Mouse (Mus musculus) A20 (cell line): Measurements from ENCODE around the gene Isg20l2.
"Not testable (repeated sequence)": the region's sequence is repeated elsewhere in the genome, so short reads cannot be mapped to it uniquely, and the experiment has no call there.

Experiments used
- DNase-seq: peaks from one replicate; pipeline ENCODE4 v3.0.0-alpha.2; 2011; ENCODE audit warnings: low read depth, low spot score

The Isg20l2 gene

GRCm38 (mm10) chr3:87930078-87930795, at the start of gene Isg20l2, which contains the start of gene Rrnad1:
Isg20l2 (plus strand) TSS chr3:87930314.
Rrnad1 (minus strand) TSS chr3:87930717.
- DNase-seq: peak; percentile 97

- DNase-seq: no peak
Measured at GRCm38 (mm10) chr3:87884291-87884690, 45.8 kb upstream of the Isg20l2 start.

GRCm38 (mm10) chr3:87884708-87885251, 45.3 kb upstream of the Isg20l2 start:
- DNase-seq: peak; percentile 67

GRCm38 (mm10) chr3:87885281-87886003, 44.7 kb upstream of the Isg20l2 start, which contains the start of gene Prcc:
Prcc (minus strand) TSS chr3:87885608.
- peak; percentile 97 for DNase-seq

GRCm38 (mm10) chr3:87886004-87886365, 44.1 kb upstream of the Isg20l2 start:
- DNase-seq: no peak

- DNase-seq: no peak
Measured at GRCm38 (mm10) chr3:87886416-87886815, 43.7 kb upstream of the Isg20l2 start.

GRCm38 (mm10) chr3:87887400-87887799, 42.7 kb upstream of the Isg20l2 start:
- peak; percentile 50 for DNase-seq

GRCm38 (mm10) chr3:87891481-87891880, 38.6 kb upstream of the Isg20l2 start:
- DNase-seq: no peak

GRCm38 (mm10) chr3:87893367-87893905, 36.7 kb upstream of the Isg20l2 start:
- no peak for DNase-seq

- DNase-seq: no peak
Measured at GRCm38 (mm10) chr3:87899266-87899665, 30.8 kb upstream of the Isg20l2 start.

GRCm38 (mm10) chr3:87899776-87900175, 30.3 kb upstream of the Isg20l2 start:
- no peak for DNase-seq

- DNase-seq: no peak
Measured at GRCm38 (mm10) chr3:87901036-87901624, 29.0 kb upstream of the Isg20l2 start.

- not testable (repeated sequence) for DNase-seq
Measured at GRCm38 (mm10) chr3:87901959-87902358, 28.2 kb upstream of the Isg20l2 start.

GRCm38 (mm10) chr3:87903821-87904220, 26.3 kb upstream of the Isg20l2 start:
- DNase-seq: no peak

- DNase-seq: peak; percentile 98
Measured at GRCm38 (mm10) chr3:87905880-87906485, 24.1 kb upstream of the Isg20l2 start, which contains the start of gene Hdgf. Hdgf (plus strand) TSS chr3:87906321.

- peak; percentile 55 for DNase-seq
Measured at GRCm38 (mm10) chr3:87906601-87906980, 23.5 kb upstream of the Isg20l2 start.

- peak; percentile 74 for DNase-seq
Measured at GRCm38 (mm10) chr3:87906981-87907857, 22.9 kb upstream of the Isg20l2 start.

GRCm38 (mm10) chr3:87907906-87908305, 22.2 kb upstream of the Isg20l2 start:
- DNase-seq: no peak

GRCm38 (mm10) chr3:87909381-87909780, 20.7 kb upstream of the Isg20l2 start:
- no peak for DNase-seq

GRCm38 (mm10) chr3:87909874-87910273, 20.2 kb upstream of the Isg20l2 start:
- no peak for DNase-seq
